Mouse (Mus musculus) liver, embryonic 14.5 days (tissue): ENCODE results near the gene Fcrl5.

Experiments used
- CTCF ChIP-seq: IDR thresholded peaks from 2 replicates; pipeline ENCODE4 v1.5.1; 2016; ENCODE audit warnings: antibody characterized with exemption, low read depth, control low read depth
- EP300 ChIP-seq: IDR thresholded peaks from 2 replicates; pipeline ENCODE4 v1.6.1; 2016; ENCODE audit warnings: antibody characterized with exemption, low read depth

- TF ChIP-seq CTCF (no peak), EP300 (no peak)
Observed at GRCm38 (mm10) chr3:87527139-87527538, 91.6 kb downstream of the Fcrl5 start.
